Mouse (Mus musculus) frontal cortex, adult 2 months (tissue): ENCODE measurements at regions not wholly inside any gene's neighbourhood (a gene's known extent, or its start where the extent isn't known, plus 50 kb on each side); places are given as distances from the start of the nearest gene placed in this dataset.

Experiments
- DNase-seq, 2 experiments: peaks; one replicate each; pipeline ENCODE4 v3.0.0; 2022; ENCODE audit warnings: low spot score in 1 of 2; ENCODE audit errors: extremely low spot score in 1 of 2

DNA sequence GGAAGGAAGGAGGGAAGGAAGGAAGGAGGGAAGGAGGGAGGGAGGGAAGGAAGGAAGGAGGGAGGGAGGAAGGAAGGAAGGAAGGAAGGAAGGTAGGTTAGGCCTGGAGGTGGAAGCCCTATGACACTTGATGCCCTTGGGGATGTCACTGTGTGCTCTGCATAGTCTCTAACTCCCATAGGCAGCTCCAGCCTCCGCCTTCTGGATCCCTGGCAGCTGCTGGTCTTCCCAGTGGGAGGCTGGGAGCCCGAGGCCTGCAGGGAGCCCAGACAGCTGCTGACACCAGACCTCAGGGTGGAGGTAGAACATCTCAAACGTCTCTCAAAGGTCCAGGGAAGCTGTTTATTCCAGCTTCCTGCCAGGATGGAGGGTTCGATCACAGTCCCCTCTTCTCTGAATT, 150.6 kb downstream of the Chst1 start:
- no peak for DNase-seq

GRCm38 (mm10) chr2:92750672-92751071, 151.2 kb downstream of the Chst1 start:
- DNase-seq, result no peak

DNA sequence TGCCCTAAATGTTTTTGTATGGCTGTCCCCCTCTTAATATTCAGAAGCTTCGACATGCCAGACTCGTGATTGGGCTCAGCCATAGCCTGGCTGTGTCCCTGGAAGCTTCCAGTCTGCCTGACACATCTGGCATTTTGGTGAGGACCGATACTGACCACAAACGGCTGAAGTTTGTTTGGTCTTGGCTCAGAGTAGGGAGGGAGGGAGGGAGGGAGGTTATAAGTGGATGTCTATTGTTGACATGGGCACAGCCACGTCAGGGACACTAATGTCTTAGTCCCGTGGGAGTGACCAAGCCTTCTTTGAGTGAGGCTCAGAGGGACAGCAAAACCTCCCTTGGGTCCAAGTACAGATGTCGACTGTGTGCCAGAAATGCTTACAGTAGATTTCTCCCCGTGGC, 151.7 kb downstream of the Chst1 start:
- no peak for DNase-seq

DNA sequence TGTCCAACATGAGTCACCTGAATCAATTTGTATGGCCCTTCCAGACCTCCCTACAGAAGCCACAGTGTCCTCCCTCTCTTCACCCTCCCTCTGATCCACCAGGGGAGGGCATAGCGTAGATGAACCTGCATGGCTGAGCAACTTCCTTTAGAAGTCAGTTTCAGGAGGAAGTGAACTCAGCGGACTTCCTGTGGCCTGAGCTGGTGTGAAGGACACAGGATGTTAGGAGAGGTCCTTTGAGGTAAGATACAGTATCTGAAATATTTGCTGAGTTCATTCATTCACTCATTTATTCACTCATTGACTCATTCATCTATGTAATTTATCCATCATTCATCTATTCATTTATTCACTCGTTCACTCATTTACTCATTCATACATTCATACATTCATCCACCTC, 152.6 kb downstream of the Chst1 start:
- no peak for DNase-seq

DNA sequence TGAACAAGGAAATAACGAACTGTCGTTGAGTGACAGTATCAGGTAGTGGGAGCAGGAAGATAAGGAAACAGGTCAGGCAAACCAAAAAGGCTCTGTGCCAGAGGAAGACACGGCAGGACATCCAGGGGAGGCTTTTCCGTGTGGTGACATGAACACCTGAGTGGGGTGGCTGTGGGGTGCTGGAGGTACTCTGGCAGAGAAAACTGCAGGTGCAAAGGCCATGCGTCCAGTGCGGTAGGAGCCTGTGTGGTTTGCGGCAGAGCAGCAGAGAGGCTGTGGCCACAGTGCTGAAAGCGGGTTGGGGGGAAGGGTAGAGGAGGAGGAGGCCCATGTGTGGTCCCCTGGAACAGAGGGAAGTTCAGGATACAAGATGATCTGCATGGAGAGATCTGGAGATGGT, 153.3 kb downstream of the Chst1 start:
- DNase-seq, result no peak

DNA sequence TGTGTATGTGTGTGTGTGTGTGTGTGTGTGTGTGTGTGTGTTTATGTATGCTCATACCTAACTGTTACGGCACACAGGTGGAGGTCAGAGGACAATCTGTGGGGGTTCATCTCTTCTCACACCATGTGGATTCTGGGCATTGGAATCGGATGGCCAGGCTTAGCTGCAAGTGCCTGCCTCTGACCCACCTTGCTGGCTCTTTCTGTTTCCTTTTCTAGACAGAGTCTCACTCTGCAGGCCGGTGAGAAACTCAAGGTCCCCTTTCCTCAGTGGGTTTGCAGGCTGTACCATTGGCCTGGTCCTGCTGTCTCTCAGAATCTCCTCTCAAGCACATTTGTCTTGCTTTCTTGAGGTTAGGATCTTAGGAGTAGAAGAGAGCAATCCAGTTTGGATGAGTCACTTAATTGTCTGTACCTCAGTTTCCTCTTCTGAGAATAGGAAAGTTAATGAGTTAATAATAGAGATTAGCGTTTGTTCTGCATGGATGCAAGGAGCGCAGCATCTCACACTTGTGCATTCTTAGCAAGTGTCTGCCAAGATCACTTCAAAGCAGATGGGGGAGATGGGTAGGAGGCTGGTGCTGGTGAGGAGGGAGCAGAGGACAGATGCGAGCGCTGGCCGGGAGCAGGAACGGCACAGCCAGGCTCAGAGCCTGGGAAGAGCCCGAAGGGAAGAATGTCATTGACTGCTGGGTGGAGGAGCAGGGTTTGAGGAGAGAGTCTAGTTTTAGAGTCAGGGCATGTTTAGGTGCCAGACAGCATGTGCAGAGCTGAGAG, 155.2 kb downstream of the Chst1 start:
- DNase-seq, result no peak

GRCm38 (mm10) chr2:92756491-92756890, 157.0 kb downstream of the Chst1 start:
- DNase-seq, result no peak

- DNase-seq, result no peak
These were observed 156.1 kb upstream of the Syt13 start for GRCm38 (mm10) chr2:92758775-92759174.

DNA sequence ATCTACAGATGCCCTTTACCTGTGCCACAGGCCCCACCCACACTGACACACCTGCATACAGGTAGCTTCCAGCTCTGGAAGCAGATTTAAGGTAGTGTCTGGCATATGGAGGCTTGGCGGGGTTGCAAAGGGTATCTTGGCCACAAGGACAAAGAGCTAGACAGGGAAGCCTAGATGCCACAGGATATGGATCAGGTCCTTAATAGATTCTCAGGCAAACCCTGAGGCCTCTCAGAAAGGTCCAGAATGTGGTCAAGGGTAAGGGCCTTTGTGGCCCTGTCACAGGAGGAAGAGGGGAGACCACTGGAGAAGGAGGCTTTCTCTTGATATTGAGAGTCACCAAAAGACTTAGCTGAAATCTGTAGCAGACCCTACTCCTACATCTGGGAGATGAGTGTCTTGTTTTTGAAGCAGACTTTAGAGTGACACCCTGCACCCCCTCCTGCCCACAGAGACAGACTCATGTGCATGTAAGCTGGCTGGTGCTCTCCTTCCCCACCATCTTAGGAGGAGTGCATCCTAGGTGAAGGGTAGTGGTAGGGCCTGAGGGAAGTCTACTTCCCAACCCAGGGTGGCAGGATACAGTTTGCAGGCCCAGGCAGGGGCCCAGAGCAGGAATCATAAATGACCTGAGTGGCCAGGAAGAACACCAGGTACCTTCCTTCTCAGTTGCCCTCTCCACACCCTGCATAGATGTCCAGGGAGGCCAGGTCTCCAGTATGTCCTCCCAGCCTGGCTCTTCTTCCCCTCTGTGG, 150.8 kb upstream of the Syt13 start:
- no peak for DNase-seq

DNA sequence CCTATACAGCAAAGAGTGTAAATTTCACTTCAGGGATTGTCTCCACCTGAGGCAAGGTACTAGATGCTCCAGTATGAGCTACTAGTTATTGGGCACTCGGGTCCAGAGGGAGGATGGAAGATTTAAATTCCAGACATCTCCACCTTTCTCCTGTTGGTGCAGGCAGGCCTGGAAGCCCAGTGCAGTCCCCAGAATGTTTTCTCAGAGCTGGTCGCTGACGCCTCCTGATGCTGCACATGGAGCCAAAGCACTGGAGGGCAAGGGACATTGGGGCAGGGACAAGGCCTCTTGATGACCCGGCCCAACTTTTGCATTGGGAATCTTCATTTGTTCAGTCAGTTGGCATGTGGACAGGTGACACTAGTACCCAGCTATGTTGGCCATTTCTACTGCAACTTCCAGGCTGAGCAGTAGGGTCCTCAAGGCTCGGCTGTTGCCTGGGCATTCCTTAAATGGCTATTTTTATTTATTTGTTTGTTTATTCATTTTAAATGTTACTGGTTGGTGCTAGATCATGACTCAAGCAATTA, 147.4 kb upstream of the Syt13 start:
- DNase-seq, result no peak

DNA sequence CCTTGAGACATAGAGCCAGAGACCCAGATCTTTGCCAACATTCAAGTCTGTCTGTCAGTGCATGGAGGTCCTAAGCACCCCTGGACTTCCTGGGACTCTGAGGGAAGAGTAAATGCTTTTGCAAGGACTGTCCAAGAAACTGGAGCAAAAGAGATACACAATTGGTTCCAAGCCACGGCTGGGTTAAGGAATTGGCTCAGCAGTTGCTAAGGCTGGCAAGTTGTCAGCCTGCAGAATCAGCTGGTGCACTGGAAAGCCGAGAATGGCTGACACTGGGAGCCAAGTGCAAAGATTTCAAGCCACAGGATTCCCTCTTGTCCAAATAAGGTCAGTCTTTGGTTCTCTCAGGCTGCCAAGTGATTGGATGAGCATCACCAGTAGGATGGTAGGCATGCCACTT, 146.8 kb upstream of the Syt13 start:
- DNase-seq, result peak in 1 of 2 experiments; percentile 51

DNA sequence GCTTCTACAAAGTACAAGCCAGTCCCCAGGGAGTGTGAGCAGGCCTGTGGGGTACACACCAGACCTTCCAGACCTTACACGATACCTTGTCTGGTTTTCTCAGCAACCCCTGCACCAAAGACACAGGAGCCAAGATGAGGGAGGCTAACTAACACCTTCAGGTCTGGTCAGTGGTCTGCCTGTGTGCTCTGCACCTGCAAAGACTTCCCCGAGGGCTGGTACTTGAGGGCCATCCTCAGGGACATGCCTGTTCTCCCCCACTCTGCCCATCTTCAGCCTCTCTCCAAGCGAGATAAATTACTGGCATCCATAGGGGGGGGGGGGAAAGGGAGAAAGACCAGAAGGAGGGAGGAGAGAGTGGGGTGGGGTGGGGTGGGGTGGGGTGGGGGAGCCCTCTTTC, 145.8 kb upstream of the Syt13 start:
- no peak for DNase-seq

GRCm38 (mm10) chr2:92770098-92770497, 144.8 kb upstream of the Syt13 start:
- peak in 1 of 2 experiments; percentile 28 for DNase-seq

DNA sequence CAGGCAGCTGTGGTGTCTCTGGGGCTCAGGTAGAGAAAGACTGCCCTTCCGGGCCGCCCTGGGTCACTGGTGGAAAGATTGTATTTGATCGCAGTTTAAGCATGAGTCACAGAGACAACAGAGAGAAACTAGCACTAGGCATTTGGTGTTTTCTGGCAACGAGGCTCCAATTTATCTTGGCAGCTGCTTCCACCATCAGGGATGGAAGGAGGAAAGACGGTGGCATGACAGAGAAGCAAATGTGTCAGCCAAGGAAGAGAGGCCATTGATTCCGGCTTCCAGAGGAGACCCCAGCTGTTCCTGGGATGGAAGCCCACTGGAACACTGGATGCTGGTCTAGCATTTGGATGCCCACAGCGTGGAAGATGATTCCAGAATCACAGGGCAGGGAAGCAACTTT, 142.3 kb upstream of the Syt13 start:
- peak in 1 of 2 experiments; percentile 59 for DNase-seq

GRCm38 (mm10) chr2:92776497-92776896, 138.4 kb upstream of the Syt13 start:
- DNase-seq, result no peak

GRCm38 (mm10) chr2:92779101-92779500, 135.8 kb upstream of the Syt13 start:
- DNase-seq, result no peak

DNA sequence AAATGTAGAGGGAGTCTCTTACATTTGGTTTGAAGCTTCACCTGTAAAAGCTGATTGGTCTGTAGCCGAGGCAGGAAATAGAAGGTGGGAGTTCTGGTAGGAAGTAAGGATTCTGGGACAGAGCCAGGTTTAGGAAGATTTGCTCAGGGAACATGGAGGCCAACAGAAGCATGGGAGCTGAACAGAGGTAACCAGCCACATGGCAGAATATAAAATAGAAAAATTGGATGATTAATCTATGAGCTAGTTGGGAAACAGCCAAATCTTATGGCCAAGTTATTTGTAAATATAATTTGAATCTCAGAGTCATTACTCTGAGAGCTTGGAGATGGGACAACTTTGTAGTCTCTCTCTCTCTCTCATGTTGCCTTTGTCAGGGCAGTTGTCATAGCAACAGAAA, 134.9 kb upstream of the Syt13 start:
- DNase-seq, result no peak

GRCm38 (mm10) chr2:92781451-92781850, 133.4 kb upstream of the Syt13 start:
- DNase-seq, result no peak

- DNase-seq, result no peak
These were observed 132.3 kb upstream of the Syt13 start for GRCm38 (mm10) chr2:92782621-92783020.

DNA sequence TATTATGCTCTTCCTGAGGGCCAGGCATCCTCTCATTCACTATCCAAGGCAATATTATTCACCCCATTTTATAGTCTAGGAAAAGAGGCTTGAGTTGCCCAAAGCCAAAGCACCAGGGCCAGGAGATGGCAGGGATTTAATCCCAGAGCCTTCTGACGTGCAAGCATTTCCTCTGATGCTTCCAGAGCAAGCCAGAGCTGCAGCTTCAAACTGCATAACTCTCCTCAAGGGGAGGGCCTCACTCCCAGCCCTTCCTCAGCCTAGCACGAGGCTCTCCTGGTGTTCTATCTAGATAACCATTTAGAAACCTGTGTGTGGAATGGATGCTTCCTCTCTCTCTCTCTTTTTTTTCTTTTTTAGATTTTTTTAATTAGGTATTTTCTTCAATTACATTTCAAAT, 130.0 kb upstream of the Syt13 start:
- DNase-seq, result no peak

DNA sequence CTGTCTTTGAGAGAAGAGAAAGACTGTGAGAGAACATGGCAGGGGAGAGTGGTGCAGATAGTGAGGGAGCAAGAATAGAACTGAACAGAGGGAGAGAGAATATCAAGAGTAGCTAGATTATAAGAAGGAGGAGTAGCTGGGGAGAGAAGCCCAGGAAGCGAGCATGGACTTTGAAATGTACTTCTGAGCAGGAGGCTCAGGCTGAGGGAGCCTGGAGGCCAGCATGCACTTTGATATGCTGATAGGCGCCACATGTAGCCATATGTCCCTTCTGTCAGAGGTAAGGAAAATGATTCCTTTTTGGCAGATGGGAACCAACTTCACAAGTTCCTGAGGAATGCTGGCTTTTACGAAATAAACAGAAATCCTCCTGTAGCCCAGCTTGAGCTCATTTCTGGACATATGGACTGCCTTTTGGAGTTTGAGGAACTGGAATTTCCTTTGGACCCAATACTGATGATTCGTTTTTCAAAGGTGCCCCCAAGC, 126.9 kb upstream of the Syt13 start:
- no peak for DNase-seq

- no peak for DNase-seq
These were observed 126.0 kb upstream of the Syt13 start for GRCm38 (mm10) chr2:92788875-92789274.
